Mouse (Mus musculus): Measurements from ENCODE around the gene Cdhr3.
"Not testable (repeated sequence)": the region's sequence is repeated elsewhere in the genome, so short reads cannot be mapped to it uniquely, and the experiment has no call there.

The Cdhr3 gene

DNA sequence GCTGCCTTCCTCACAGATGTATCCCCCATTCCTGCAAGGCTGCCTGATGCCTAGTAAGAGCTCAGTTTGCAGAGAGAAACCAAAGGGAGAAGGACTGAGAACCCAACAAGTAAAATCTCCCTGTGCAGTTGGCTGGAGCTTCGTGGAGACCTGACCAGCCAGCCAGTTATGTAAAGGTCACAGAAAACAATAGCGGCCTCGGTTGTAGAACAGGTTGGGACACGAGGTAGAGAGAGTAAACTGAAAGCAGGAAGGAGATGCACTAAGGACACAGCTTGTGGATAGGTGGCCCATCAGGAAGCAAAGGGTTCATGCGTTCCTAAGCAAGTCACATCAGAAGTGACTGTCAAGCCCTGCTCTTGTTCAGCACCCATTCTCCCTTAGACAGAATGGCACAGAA lies 86.8 kb downstream of the Cdhr3 start:
- no peak for DNase-seq (ENCODE audit: low read depth, low spot score)

DNA sequence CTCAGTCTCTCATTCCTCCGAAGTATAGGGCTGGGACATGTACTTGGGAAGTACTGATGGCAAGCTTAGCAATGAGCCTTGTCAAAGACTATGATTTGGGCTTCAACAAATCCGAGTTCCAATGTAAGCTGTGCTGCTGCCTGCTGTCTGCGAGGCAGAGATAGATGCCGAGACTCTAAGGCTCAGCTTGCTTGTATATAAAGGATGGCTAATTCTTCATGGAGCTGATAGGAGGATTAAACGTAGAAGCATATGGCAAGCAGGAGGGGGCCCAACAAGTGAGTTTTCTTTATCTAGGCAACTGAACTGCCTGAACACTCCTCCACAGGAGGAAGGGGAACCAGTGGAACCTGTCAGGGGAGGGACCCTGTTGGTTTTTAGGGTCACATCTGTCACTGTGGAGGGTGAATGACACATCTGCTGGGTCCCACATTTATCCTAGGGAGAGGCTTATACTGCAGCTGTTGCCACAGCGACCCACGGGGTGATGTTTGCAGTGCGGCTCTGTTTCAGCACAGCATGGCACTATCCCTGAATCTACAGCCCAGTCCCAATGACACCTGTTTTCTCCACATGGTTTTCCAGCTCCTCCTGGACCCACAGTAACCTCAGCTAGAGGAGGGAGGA lies 89.2 kb downstream of the Cdhr3 start:
- no peak for DNase-seq (ENCODE audit: low read depth, low spot score)

DNA sequence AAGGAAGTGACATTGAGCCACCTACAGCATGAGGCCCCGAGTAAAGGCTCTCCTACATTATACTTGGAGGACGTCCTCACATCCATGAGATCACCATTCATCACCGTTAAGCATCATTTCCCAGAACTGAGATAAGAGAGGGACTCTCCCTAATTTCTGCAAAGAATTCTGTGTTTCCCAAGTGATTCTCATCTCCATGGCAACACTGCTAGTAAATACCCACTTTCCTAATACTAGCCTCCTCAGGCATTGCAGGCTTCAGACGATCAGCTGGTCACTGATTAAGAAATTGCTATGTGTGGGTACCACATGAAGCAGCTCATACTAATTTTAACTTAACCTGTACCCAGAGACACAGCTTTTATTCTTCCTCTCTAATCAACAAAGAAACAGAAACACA lies 92.3 kb downstream of the Cdhr3 start:
- no peak for DNase-seq (ENCODE audit: low read depth, low spot score)

DNA sequence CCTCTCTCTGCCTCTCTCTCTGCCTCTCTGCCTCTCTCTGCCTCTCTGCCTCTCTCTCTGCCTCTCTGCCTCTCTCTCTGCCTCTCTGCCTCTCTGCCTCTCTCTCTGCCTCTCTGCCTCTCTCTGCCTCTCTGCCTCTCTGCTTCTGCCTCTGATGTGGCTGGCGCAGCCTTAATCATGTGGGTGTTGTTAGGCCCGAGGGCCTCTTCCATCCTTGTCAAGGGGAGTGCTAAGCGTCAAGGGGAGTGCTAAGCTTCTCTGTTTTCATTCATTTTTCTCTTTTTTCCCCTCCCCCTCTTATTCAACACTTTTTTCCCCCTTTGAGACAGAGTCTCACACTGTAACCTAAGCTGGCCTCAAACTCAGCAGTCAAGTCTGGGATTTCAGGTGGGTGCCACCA lies 92.9 kb downstream of the Cdhr3 start:
- DNase-seq (ENCODE audit: low read depth, low spot score), result not testable (repeated sequence)

DNA sequence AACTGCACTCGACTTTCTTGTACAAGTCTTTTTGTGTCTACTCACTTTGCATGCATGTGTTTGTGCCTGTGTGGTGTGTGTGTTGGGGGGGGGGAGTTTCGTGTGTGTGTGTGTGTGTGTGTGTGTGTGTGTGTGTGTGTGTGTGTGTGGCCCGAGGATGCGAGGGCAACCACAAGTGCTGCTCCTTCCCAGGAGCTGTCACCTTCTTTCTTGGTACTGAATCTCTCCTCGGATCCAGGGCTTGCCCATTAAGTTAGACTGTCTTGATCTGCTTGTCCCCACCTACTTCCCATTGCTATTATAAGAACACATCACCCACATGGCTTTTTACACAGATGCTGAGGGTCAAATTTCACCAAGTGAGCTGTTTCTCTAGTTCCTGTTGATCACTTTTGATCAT lies 93.9 kb downstream of the Cdhr3 start:
- no peak for DNase-seq (ENCODE audit: low read depth, low spot score)

DNA sequence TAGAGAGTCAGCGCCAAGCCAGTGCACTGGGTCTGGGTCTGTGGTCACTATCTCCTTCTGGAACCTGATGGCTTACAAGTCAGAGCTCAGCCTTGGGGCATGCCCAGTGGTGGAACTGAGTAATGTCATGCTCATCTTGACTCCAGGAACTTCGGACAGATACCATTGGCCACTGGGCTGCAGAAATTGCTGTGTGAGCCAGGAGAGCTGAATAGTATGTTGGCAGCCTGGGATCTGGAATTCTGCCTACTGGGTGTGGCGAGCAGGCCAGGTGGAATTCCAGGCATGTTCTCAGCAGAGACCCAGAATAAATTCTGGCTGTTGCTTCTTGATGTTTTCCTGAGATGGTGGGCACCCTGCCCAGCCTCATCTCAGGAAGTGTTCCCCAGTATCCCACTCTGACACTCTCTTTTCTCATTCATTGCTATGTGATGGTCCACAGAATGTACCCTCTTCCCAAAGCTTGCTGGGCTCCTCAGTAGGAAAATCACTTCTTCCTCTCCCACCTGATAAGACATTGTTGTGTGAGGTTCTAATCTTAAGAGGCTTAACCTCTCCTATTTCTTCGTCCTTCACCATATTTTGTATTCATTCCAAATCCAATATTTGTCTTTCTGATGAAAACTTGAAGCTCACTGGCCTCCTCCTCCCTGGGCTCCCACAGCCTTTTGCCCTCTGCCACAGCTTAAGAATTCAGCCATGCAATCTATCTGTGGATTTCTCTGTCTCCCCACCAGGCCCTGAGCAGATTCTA lies 97.4 kb downstream of the Cdhr3 start:
- DNase-seq (ENCODE audit: low read depth, low spot score), result no peak

DNA sequence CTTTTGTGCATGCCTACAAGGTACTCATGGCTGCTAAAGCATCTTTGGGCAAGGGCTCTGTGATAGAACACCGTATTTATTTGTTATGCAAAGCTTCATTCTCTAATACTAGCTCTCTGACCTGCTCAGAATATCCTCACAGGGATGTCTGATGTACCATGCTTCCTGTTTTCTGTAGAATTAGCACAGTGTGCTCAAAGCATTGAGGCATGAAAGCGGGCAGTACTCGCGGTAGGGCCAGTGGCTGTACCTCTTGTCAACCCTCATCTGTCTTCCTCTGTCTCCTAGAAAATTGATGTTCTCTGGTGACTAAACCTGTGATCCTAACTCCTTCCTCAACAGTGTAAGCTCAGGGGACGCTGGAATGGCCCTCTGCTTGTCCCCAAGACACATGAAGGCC lies 98.6 kb downstream of the Cdhr3 start:
- DNase-seq (ENCODE audit: low read depth, low spot score), result no peak

DNA sequence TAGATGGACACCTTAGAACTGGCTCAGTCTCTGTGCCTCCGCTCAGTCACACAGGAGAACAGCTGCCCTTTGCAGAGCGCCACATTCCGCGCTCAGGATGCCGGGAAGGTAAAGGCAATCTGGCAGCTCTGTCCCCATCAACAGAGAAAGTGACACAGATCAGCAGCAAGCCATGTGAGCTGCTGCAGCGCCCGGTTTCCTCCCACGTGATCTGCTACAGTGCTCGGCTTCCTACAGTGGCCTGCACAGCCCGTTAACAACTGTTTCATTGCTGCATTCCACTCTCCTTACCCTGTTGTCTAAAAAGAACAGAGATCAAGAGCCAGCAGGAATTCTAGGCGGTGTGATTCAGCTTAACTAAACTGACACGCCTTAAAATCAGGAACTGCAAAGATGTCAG lies 102.9 kb downstream of the Cdhr3 start:
- no peak for DNase-seq (ENCODE audit: low read depth, low spot score)

DNA sequence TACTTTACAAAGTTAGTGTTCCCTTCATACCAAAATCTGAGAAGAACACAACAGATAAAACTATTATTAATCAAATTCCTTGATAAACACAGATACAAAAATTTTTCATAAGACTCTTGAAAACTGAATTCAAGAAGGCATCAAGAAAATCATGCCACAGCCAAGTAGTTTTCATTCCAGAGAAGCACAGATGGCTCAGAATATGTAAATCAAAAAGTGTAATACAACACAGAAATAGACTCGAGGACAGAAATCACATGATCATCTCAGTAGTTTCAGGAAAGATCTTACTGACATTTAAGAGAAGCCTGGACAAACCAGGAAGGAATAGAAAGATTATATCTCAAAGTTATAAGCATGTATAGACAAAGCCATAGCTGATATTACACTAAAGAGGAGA lies 106.4 kb downstream of the Cdhr3 start:
- DNase-seq (ENCODE audit: low read depth, low spot score), result no peak

All from forelimb bud, embryonic 11.5 days (tissue).